21 mouse cellular contexts compared by ENCODE assay signal in genomic region chr8:82361061-82361460, GRCm38 (mm10).
"Had no signal": no experiment of that assay in that cellular context is flagged by ENCODE, and none has a peak within 500 bp of the region (broad histone marks: within the 10 kb centered on the region; RNA-seq: fewer than 3 reads in every experiment).

No protein-coding gene starts in this region.

- H3K4me3 ChIP-seq: gastrocnemius, adult 2 months; heart, embryonic 13.5 days; heart, embryonic 15.5 days; hindbrain, embryonic 13.5 days; hindbrain, embryonic 15.5 days; intestine, embryonic 15.5 days; layer of hippocampus, adult 2 months; left cerebral cortex, adult 2 months; limb, embryonic 13.5 days; limb, embryonic 15.5 days; liver, embryonic 12.5 days had no signal

- H3K27ac ChIP-seq: gastrocnemius, adult 2 months; heart, embryonic 13.5 days; heart, embryonic 15.5 days; hindbrain, embryonic 13.5 days; hindbrain, embryonic 15.5 days; hindbrain, postnatal 0 days; intestine, embryonic 15.5 days; layer of hippocampus, adult 2 months; left cerebral cortex, adult 2 months; limb, embryonic 13.5 days; limb, embryonic 15.5 days; liver, embryonic 12.5 days had no signal

- H3K27me3 ChIP-seq: heart, embryonic 13.5 days; heart, embryonic 15.5 days; hindbrain, embryonic 13.5 days; hindbrain, embryonic 15.5 days; intestine, embryonic 15.5 days; limb, embryonic 13.5 days; limb, embryonic 15.5 days; liver, embryonic 12.5 days had no signal

- H3K4me1 ChIP-seq: heart, embryonic 15.5 days; hindbrain, embryonic 13.5 days; hindbrain, embryonic 15.5 days; intestine, embryonic 15.5 days; limb, embryonic 13.5 days; limb, embryonic 15.5 days had no signal

- ATAC-seq: hindbrain, postnatal 0 days; intestine, embryonic 15.5 days; intestine, postnatal 0 days; liver, embryonic 12.5 days had no signal

- DNase-seq: gastrocnemius, adult 2 months; gastrocnemius, postnatal 10 days; gastrocnemius, postnatal 25 days; heart, adult 18-20 months; heart, postnatal 14 days; heart, postnatal 36 days; kidney, adult 18-20 months; kidney, postnatal 10 days; kidney, postnatal 36 days had no signal

- H3K9me3 ChIP-seq: heart, embryonic 15.5 days; hindbrain, embryonic 13.5 days; hindbrain, embryonic 15.5 days; intestine, embryonic 15.5 days; limb, embryonic 13.5 days; limb, embryonic 15.5 days; liver, embryonic 12.5 days had no signal

- H3K36me3 ChIP-seq: heart, embryonic 15.5 days; hindbrain, embryonic 13.5 days; hindbrain, embryonic 15.5 days; intestine, embryonic 15.5 days; limb, embryonic 13.5 days; limb, embryonic 15.5 days; liver, embryonic 12.5 days had no signal
